Mouse (Mus musculus) heart, postnatal 25 days (tissue): ENCODE data around the gene Klf9. TPM values are rescaled to one million over a fixed set of nuclear protein-coding genes. Genes with fewer than 3 reads are reported as not detected.

ENCODE experiments used
- DNase-seq: peaks from one replicate; pipeline ENCODE4 v3.0.0; 2022; ENCODE audit warnings: low spot score
- intact Hi-C: fragments of 180-260 bp; cut with DNase I; formaldehyde crosslinking; loops from one replicate; pipeline ENCODE4 v1.15.1; 2025
- total RNA-seq, 2 experiments: library from RNA; stranded (reverse); gene quantifications; 2 replicates each; pipeline ENCODE4 v1.2.3; 2021

The Klf9 gene
- total RNA-seq, 2 experiments from 2014 or later: 101 to 130 TPM

DNA sequence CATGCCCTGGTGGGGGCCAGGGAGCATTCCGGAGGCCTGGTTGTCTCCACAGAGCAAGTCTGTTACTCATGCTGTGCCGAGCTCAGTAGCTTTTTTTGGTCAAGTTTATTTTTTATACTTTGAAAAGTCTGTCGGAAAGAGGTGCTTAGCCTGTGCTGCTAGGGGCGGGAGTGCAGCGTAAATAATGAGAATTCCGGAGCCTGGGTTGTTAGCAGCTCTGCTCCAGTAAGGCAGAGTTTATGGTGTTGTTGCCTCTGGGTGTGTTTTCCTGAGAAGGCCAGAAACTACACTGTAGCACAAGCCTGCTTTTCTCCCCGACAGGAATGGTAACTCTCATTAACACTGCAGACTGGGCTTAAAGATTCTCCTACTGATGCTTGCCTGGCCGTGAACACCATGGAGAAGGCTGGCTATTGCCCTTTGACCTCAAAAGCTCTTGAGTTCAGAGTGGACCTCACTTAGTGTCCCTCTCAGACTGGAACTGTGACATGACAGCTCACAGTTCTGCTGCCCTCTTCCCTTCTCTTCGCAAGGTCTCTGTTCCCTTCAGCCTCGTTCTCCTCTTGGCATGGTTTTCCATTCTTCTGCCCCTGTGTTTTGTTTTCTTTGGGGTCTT, 18.9 kb downstream of the Klf9 start:
- DNase-seq: no peak
- intact Hi-C loops: no loop called here

DNA sequence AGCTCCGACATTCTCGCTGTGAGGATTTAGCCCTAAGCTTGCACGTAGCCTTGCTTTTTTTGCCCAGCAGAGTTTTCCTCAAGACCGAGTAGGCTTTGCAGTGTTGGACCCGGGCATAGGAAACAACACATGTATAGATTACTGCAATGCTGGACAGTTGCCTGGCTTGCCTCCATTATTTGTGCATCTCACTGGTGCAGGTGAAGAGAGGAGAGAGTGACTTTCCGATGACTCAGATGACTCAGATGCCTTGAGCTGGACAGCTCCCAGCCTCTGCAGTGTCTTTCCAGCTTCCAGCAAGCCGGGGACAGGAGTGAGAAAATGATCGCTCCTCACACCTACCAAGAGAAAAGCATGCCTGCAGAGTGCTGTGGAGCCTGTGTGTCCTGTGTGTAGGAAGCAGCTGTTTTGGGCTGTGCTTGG, 21.4 kb downstream of the Klf9 start:
- no peak for DNase-seq
- intact Hi-C loops: no loop called here

DNA sequence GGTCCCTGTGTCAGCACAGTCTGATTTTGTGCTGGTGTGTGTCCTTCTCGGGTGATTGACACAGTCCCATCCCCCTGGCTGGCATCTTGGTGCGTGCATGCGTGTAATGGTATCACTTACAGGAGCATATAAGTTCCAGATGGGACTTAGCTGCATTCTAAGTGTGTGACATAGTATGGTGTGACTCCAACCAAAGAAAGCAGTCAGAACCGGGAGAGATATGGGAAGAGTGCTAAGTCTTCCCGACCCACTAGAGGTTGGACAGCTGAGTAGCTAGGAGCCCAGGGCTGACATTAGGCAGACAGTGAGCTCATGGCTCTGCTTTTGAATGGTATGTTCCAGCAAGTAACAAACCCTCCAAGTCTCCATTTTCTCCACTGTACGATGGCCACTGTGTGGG, 21.9 kb downstream of the Klf9 start:
- intact Hi-C loops: no loop called here
- no peak for DNase-seq

DNA sequence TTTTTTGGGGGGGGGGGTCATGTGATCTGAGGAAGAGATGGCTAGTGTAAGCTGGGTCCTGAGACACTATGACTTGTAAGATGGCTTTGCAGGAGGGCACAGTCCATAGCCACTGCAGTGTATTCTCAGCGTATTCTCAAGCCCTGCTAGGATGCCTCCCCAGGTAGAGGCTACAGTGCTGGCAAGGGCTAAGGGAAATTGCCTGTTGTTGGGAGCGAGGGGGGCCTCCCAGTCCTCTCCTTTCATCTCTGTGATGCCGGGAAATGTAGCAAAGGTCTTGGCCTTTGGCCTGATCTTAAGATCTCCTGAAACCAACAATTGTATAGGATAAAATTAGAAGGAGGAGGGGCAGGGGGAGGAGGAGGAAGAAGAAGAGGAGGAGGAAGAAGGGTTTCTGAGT, 22.3 kb downstream of the Klf9 start:
- intact Hi-C loops: no loop called here
- no peak for DNase-seq

DNA sequence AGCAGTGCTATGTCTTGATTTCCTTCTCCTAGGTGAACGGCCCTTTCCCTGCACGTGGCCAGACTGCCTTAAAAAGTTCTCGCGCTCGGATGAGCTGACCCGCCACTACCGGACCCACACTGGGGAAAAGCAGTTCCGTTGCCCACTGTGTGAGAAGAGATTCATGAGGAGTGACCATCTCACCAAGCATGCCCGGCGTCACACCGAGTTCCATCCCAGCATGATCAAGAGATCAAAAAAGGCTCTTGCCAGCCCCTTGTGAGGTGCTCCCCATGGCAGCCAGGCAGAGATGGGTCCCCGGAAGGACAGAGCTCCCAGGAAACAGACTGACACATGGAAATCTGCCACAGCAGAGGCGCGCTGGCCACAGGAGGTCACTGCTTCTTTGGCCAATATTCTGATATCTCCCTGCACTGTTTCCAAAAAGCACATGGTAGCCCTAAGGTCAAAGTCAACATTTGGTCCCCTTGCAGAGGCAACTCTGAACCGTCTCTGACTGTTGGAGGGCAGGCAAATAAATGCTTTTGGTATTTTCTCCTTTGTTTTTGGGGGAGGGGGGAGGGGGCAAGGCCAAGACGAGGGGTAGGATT, 23.7 kb downstream of the Klf9 start:
- no peak for DNase-seq
- intact Hi-C loops: no loop called here

DNA sequence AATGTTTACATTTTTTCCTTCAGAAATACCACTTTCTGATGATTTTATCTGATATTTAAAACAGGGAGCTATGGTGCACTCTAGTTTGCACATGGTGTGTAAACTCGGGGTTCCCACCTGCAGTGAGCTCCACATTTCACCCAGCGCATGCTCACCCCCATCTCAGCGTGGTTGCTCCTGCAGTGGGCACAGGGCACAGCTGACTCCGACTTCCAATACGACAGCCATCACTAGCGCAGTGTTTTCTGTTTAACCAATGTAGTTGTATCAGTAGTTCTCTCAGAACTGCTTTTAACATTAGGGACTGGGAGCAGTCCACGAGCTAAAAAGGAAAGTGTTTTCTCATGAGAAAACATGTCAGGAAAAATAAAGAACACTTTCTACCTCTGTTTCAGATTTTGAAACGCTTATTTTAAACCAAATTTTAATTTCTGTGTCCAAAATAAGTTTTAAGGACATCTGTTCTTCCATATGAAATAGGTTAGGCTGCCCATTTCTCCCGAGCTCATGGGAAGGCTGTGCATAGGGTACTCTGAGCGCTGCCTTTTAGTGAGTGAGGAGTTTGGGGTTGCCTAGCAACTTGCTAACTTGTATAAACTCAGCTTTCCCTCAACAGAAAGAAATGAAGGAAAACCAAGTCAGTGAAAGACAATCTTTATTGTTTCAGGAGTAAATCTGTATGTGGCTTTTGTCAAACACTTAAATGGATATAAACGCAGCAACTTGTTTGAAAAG, 25.7 kb downstream of the Klf9 start:
- intact Hi-C loops: no loop called here
- no peak for DNase-seq

DNA sequence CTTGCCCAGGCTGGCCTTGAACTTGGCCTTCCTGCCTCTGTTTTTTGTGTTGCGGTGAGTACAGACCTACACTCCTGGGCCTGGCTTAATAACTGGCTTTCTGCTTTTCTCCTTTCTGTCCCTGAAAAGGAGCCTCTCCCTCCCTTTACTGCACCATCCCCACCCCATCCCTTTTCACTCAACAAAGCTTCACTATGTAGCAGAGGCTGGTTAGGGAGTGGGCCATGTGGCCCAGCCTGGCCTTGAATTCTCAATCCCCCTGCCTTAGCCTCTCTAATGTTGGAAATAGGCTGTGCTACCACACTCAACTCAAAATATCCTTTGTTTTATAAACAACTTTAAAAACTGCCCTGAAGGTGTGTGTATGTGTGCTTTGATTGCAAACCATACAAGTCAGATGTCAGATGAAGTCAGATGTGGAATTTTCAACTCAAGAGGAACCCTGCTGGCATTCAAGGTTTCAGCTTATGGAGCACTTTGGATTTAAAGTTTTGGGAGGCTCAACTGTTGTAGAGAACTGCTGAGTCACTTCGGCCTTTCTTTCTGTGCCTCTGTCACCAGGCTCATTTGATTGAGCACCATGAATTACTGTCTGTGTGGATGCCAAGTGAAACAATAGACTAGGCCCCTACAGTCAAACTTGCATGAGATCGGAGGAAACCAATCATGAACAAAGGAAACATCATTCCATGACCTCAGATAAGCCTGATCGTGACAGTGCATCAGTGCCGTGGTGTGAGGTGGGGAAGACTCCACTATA, 28.1 kb downstream of the Klf9 start:
- intact Hi-C loops: no loop called here
- DNase-seq: no peak

DNA sequence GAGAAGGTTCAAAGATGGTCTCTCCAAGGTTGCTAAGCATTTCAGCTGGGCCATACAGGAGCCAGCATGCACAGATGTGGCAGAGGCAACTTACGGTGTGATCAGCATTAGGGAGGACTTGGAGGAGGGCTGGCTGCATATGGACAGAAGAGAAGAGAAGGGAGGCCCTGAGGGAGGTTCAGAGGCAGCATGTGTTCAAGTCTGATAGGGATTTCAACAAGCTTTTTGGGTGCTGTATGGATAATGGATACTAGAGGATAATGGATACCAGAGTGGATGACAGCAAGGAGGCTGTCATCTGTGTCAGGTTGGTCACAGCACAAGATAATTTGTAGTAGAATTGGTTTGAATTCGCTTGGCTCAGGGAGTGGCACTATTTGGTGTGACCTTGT, 28.6 kb downstream of the Klf9 start:
- intact Hi-C loops: no loop called here

DNA sequence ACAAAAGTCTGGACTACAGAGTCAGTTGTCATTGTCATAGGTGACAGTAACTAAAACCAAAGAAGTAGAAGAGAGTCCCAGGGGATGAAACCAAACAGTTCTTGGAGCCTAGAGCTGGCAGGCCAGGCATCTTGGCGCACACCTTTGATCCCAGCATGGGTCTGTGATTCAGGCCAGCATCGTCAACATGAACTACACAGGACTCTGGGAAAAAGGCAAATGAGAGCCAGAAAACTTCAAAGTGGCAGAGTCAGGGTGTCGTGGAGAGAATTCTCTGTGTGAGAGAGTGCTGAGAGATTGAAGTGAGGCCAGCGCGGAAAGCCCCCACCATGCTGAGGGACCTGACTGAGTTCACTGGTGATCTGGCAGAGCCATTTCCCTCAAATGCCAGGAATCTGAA, 29.4 kb downstream of the Klf9 start:
- no peak for DNase-seq
- intact Hi-C loops: no loop called here

More for the DNA sequence above, 28.6 kb downstream of the Klf9 start:
- no peak for DNase-seq

DNA sequence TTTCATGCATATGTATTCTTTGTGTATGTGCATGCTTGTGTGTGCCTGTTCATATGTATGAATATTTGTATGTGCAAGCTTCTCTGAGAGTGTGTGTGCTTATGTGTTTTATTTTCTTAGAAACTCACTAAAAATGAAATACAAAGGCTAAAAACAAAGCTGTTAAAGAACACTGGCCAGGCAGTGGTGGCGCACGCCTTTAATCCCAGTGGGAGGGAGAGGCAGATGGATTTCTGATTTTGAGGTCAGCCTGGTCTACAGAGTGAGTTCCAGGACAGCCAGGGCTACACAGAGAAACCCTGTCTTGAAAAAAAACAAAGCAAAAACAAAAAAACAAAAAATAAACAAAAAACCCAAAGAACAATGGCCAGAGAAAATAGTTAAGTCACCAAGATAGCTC, 30.1 kb downstream of the Klf9 start:
- no peak for DNase-seq
- intact Hi-C loops: no loop called here

DNA sequence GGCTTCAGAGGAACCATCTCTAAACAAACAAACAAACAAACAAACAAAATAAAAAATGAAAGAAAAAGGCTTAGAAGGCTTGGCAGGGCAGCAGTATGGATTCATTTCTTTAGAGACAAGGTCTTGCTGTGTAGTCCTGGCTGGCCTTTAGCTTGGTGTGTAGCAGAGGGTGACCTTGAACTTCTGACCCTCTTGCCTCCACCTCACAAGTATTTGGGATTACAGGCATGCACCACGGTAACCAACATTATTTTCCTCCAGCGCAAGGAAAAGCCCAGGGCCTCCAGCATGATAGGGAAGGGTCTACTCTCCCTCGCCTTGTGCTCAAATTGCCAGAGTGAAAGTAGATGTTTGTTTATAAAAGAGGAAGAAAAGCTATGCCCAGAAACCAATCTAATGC, 34.1 kb downstream of the Klf9 start:
- intact Hi-C loops: no loop called here
- DNase-seq: no peak

DNA sequence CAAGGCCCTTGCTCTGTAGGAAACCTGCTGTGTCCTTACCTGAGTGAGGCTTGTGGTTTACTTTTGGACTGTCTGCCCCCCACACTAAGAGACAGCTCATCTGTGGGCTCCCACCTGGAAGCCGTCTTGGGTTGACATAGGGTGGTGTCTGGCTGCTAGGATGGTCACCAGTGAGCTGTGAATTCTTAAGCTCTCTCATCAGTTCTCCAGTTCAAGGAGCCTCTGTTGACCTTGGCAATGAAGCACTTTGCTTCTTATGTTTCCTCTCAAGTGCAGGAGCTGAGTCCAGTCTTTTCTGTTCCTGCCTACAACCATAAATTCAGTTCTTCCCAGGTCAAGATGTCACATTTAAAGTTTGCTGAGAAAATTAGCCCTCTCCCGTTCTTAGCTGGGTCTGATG, 34.5 kb downstream of the Klf9 start:
- no peak for DNase-seq
- intact Hi-C loops: no loop called here

DNA sequence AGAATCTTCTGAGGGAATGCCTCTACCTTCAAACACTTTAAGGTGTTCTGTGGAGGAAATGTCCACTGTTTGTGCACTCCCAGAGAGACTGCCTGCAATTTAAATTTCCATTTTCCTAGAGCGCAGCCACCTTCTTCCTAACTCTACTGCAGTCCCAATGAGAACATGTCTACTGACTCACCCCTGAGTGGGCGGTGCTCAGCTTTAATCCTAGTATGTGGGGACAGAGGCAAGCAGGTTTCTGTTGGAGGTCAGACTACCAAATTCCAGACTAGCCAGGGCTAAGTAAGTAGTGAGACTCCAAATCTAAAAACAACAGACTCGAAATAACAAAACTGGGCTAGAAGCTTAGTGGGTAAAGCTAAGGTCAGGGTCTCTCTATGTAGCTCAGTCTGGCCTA, 37.5 kb downstream of the Klf9 start:
- intact Hi-C loops: no loop called here
- DNase-seq: no peak

DNA sequence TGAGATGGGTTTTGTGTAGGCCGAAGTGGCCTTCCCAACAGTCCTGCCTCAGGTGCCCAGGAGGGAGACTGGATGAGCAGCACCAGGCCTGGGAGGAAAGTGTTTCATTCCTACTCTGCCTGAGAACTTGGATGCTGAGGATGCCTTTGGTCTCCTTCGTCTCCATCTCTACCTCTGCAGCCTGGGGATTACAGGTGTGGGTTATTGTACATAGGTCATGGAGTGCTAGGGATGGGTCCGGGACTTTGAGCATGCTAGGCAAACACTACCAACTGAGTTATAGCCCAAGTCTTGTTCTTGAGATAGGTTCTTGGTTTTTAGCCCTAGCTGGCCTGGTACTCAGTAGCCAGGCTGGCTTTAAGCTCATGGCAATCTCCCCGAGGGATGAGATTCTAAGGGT, 42.5 kb downstream of the Klf9 start:
- no peak for DNase-seq
- intact Hi-C loops: no loop called here

DNA sequence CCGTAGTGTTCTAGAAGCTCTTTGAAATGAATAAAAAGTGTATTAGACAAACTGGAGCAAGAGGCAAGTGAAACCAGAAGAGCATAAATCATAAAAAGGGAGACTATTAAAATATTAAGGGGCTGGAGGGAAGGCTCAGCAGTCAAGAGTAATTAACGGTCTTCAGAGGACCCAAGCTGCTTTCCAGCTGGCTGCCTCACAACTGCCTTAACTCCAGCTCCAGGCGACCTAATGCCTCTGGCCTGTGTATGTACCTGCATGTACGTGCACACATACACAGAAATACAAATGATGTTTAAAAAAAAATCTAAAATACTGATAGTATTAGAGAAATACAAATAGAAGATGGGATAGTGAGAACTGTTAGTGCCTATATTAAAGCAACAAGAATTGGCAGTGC, 43.0 kb downstream of the Klf9 start:
- no peak for DNase-seq
- intact Hi-C loops: no loop called here

DNA sequence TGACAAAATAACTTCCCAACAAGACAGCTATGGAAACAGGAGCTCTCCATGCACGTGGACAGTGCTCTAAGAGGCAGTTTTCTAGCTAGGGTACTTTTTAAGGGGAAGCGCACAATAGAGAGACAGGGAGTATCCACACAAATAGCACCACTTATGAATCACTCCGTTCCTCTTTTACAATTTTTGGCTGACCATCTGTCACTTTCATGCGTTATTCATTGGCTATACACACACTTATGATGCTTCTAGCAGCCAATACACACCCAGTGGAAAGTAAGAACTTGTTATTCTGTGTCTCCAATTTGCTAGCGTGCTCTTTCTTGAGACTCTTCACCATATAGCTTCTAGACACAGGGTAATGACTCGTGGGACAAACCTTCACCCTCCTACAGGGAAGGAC, 46.7 kb downstream of the Klf9 start:
- intact Hi-C loops: no loop called here
- DNase-seq: no peak

DNA sequence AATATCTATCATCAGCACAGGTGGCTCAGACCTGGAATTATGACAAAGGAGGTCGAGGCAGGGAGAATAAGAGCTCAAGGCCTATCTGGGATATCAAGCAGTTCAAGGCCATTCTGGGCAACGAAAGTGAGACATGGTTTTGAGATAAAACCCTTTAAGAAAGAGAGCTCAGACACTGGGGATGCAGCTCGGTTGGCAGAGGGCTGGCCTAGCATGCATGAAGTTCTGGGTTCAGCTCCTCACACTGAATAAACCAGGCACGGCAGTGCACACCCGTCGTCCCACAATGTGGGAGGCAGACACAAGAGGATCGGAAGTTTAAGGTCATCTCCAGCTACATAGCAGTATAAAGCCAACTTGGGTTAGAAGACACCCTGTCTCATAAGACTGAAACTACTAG, 48.0 kb downstream of the Klf9 start:
- intact Hi-C loops: no loop called here
- DNase-seq: no peak

DNA sequence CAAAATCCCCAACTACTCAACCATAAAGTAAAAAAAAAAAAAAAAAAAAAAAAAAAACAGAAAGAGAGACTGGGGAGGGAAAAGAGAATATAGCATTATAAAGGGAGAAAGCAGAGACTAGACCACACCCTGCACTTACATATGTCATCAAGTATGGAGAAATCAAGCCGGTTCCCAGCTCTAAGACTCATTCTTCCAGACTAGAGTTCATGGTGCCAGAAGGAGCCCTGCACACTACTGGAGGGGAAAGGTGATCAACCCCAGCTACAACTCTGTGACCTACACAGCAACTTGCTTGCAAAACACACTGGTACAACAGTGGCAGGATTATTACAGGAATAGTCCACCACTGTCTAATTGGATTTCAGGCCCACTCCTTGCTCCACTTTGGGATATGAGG, 48.7 kb downstream of the Klf9 start:
- DNase-seq: no peak
- intact Hi-C loops: no loop called here

DNA sequence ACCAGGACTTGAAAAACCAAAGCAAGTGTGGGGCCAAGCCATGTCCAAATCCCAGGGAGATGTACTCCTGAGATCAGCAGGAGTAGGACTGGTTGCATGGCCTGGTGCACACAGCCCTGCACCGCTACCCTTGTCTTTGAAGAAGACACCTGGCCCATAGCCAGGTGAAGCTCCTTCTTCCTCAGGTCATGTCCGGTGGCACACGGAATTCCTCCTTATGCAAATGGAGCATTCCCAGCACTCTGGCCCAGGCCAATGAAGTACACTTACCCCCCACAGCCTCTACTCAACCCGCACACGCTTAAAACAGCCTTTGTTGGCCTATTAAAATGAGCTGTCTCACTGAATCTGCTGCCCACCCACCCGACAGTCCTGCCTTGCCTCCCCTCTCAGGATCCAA, 50.5 kb downstream of the Klf9 start:
- intact Hi-C loops: no loop called here

DNA sequence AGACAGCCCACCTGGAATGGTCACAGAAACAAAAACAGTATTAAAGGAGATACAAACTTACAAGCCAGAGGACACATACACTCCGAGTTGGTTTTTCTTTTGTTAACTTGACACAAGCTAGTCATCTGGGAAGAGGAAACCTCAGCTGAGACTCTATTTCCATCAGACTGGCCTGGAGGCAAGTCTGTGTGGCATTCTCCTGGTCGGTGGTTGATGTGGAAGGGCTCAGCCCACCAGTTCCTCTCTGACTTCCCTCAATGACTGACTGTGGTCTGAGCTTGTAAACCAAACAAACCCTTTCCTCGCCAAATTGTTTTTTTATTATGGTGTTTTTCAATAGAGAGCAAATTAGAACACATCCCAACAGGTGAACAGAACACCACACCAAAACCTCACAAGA, 52.0 kb downstream of the Klf9 start:
- no peak for DNase-seq
- intact Hi-C loops: no loop called here

More for the DNA sequence above, 50.5 kb downstream of the Klf9 start:
- no peak for DNase-seq

DNA sequence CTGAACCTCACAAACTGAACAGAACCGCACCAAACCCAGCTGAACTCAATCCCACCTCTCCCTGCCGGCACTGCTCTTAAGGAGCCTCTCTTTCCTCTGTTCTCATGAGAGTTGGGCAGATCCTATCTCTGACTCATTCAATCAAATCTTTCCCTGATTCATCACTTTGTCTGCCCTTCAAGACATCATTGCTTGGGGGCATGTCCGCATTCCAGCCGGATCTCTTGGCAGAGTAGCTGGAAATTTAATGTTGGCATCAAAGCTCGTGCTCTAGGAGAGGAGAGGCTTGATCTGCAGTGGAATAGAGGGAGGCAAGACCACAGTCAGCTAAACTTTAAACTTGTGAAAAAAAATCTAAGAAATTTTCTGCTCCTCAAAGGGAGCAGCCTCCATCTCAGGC, 61.1 kb downstream of the Klf9 start:
- no peak for DNase-seq
- intact Hi-C loops: no loop called here
